Mouse (Mus musculus) liver, postnatal 0 days (tissue): ENCODE data around the gene Mcam. TPM values are rescaled to one million over a fixed set of nuclear protein-coding genes. Genes with fewer than 3 reads are reported as not detected.

Experiments
- ATAC-seq: fragments of 200-750 bp; cut with Nextera tagmentation; 2 replicates; pipeline ENCODE4 v1.8.0; 2017; ENCODE audit warnings: mild to moderate bottlenecking, moderate library complexity
- DNase-seq: peaks from one replicate; pipeline ENCODE4 v3.0.0-alpha.2; 2016
- H3K27ac ChIP-seq: fragments of 300-500 bp; sonication (generic); 2 replicates; pipeline ENCODE4 v1.5.1; 2014; ENCODE audit warnings: antibody characterized with exemption, moderate library complexity, mild to moderate bottlenecking, low read depth
- H3K27me3 ChIP-seq: fragments of 300-500 bp; sonication (generic); 2 replicates; pipeline ENCODE4 v1.6.1; 2014; ENCODE audit warnings: low read length, control low read depth, mixed read lengths; ENCODE audit not compliant: insufficient read depth
- H3K36me3 ChIP-seq: fragments of 300-500 bp; sonication (generic); replicated peaks from 2 replicates; pipeline ENCODE4 v1.6.1; 2014; ENCODE audit warnings: mild to moderate bottlenecking, control low read depth, low read length, moderate library complexity, mixed read lengths; ENCODE audit not compliant: insufficient read depth
- H3K4me1 ChIP-seq: fragments of 300-500 bp; sonication (generic); 2 replicates; pipeline ENCODE4 v1.6.1; 2014; ENCODE audit warnings: antibody characterized with exemption, mild to moderate bottlenecking, control low read depth; ENCODE audit not compliant: insufficient read depth
- H3K4me2 ChIP-seq: fragments of 300-500 bp; sonication (generic); 2 replicates; pipeline ENCODE4 v1.6.1; 2014; ENCODE audit warnings: low read depth, mild to moderate bottlenecking, low read length, moderate library complexity, mixed read lengths
- H3K4me3 ChIP-seq: fragments of 300-500 bp; sonication (generic); 2 replicates; pipeline ENCODE4 v1.5.1; 2014; ENCODE audit warnings: low read depth, low read length
- H3K9ac ChIP-seq: fragments of 300-500 bp; sonication (generic); replicated peaks from 2 replicates; pipeline ENCODE4 v1.6.1; 2014; ENCODE audit warnings: mild to moderate bottlenecking, moderate library complexity
- H3K9me3 ChIP-seq: fragments of 300-500 bp; sonication (generic); 2 replicates; pipeline ENCODE4 v1.6.1; 2016; ENCODE audit warnings: mild to moderate bottlenecking, control low read depth, low read length, mixed read lengths
- CTCF ChIP-seq: sonication (generic); IDR thresholded peaks from 2 replicates; pipeline ENCODE4 v1.5.1; 2016; ENCODE audit warnings: antibody characterized with exemption, low read depth
- EP300 ChIP-seq: IDR thresholded peaks from 2 replicates; pipeline ENCODE4 v1.6.1; 2016; ENCODE audit warnings: antibody characterized with exemption, low read depth, mild to moderate bottlenecking
- WGBS: fragments of 180-500 bp; shearing (Covaris S2); extraction: QIAGEN DNeasy Blood & Tissue Kit; methylation state at CpG from one replicate; pipeline ENCODE4 v1.1.7; 2014; ENCODE audit not compliant: insufficient replicate concordance; 5-methylcytosine and 5-hydroxymethylcytosine counted together
- polyA plus RNA-seq: library from polyadenylated mRNA; unstranded; fragments of >200 nt; fragmentation: Nextera tagmentation; extraction: Ambion mirVana; gene quantifications from 2 replicates; pipeline ENCODE4 v1.2.1, GENCODE M21; 2015

Gene Mcam
- 4.2 and 4.5 TPM in 2 replicates for polyA plus RNA-seq

- Histone ChIP-seq H3K4me1 (peaks cover 23% of the 10 kb centered on the region), H3K4me2 (peak within 1 kb of the TSS; percentile 73), H3K27ac (peak within 1 kb of the TSS; percentile 36; the same call in 1 of the 2 replicates), H3K27me3 (peaks cover 63% of the 10 kb centered on the region), H3K4me3 (peak within 1 kb of the TSS; percentile 50), H3K9me3 (no peaks in the 10 kb centered on the region), H3K9ac (peak within 1 kb of the TSS; percentile 47), H3K36me3 (no peaks in the 10 kb centered on the region)
- no peak for TF ChIP-seq EP300
- TF ChIP-seq CTCF = no peak
- DNase-seq = peak; percentile 50
- peak; percentile 20; the same call in 1 of the 2 replicates for ATAC-seq
- 2% methylated on average over 50 of the region's 55 CpGs for WGBS
Measured at GRCm38 (mm10) chr9:44134101-44134850, at the start of gene Mcam. Mcam (plus strand) TSS chr9:44134469.

- H3K9me3 ChIP-seq = no peaks in the 10 kb centered on the region
- H3K9ac ChIP-seq = peak overlapping the region; percentile 61
- DNase-seq (peak; percentile 97), ATAC-seq (peak; percentile 91)
- TF ChIP-seq EP300 (no peak), CTCF (no peak)
- H3K27ac ChIP-seq = no peak overlapping the region
- peaks cover 47% of the 10 kb centered on the region for H3K4me1 ChIP-seq
- WGBS = under 1% methylated on average over 52 of the region's 62 CpGs
- no peaks in the 10 kb centered on the region for H3K36me3 ChIP-seq
- peak overlapping the region; percentile 61 for H3K4me3 ChIP-seq
- H3K27me3 ChIP-seq = peaks cover 14% of the 10 kb centered on the region; the same call in 1 of the 2 replicates
- H3K4me2 ChIP-seq = peak overlapping the region; percentile 95
Measured at GRCm38 (mm10) chr9:44084659-44085229, 49.5 kb upstream of the Mcam start.

- peak overlapping the region; percentile 61 for H3K4me3 ChIP-seq
Measured at GRCm38 (mm10) chr9:44085276-44085675, 49.0 kb upstream of the Mcam start.

GRCm38 (mm10) chr9:44085741-44086665, 48.3 kb upstream of the Mcam start:
- no peaks in the 10 kb centered on the region for H3K36me3 ChIP-seq
- no peak for ATAC-seq
- peak overlapping the region; percentile 95 for H3K4me2 ChIP-seq
- peaks cover 14% of the 10 kb centered on the region; the same call in 1 of the 2 replicates for H3K27me3 ChIP-seq
- H3K4me1 ChIP-seq = peaks cover 47% of the 10 kb centered on the region
- H3K9me3 ChIP-seq = no peaks in the 10 kb centered on the region
- no peak overlapping the region for H3K27ac ChIP-seq
- no peak for TF ChIP-seq EP300
- TF ChIP-seq CTCF = no peak
- WGBS = 68% methylated on average over 15 of the region's 15 CpGs
- DNase-seq = no peak
- H3K4me3 ChIP-seq = 0 out of 2 replicates have a peak overlapping the region, but pooled peaks have one; percentile 61
- 0 out of 2 replicates have a peak overlapping the region, but pooled peaks have one; percentile 11 for H3K9ac ChIP-seq

More at GRCm38 (mm10) chr9:44085276-44085675, 49.0 kb upstream of the Mcam start:
- DNase-seq = no peak
- 12% methylated on average over 10 of the region's 10 CpGs for WGBS
- H3K27ac ChIP-seq = no peak overlapping the region
- peaks cover 47% of the 10 kb centered on the region for H3K4me1 ChIP-seq
- peak overlapping the region; percentile 61 for H3K9ac ChIP-seq
- TF ChIP-seq EP300 (no peak), CTCF (no peak)
- no peaks in the 10 kb centered on the region for H3K36me3 ChIP-seq
- ATAC-seq = peak; percentile 18
- peak overlapping the region; percentile 95 for H3K4me2 ChIP-seq
- peaks cover 14% of the 10 kb centered on the region; the same call in 1 of the 2 replicates for H3K27me3 ChIP-seq
- no peaks in the 10 kb centered on the region for H3K9me3 ChIP-seq

- H3K4me2 ChIP-seq = no peak overlapping the region
- H3K36me3 ChIP-seq = no peaks in the 10 kb centered on the region; the same call in 1 of the 2 replicates
- no peak overlapping the region for H3K4me3 ChIP-seq
- no peak overlapping the region for H3K27ac ChIP-seq
- no peak for TF ChIP-seq CTCF
- no peak for TF ChIP-seq EP300
- DNase-seq (no peak), ATAC-seq (no peak)
- peaks cover 14% of the 10 kb centered on the region; the same call in 1 of the 2 replicates for H3K27me3 ChIP-seq
- WGBS = 63% methylated on average over 10 of the region's 10 CpGs
- no peak overlapping the region for H3K9ac ChIP-seq
- H3K9me3 ChIP-seq = no peaks in the 10 kb centered on the region
- peaks cover 47% of the 10 kb centered on the region for H3K4me1 ChIP-seq
Measured at GRCm38 (mm10) chr9:44086960-44087359, 47.3 kb upstream of the Mcam start.
